Mouse (Mus musculus): Measurements from ENCODE around the gene Themis2.
A peak's percentile ranks its signal among the peaks of the same experiment; 100 is the strongest.

Themis2 gene

GRCm38 (mm10) chr4:132796196-132796886 lies at the start of gene Themis2:
TSS of gene Themis2 (minus strand) at chr4:132796387.
- no peak for DNase-seq (ENCODE audit: low spot score in 2 of 2)

- no peak for DNase-seq (ENCODE audit: low spot score in 2 of 2)
Measured at GRCm38 (mm10) chr4:132843705-132844071, 47.5 kb upstream of the Themis2 start.

GRCm38 (mm10) chr4:132842970-132843704 lies 47.0 kb upstream of the Themis2 start, which contains the start of gene Ppp1r8:
TSS of gene Ppp1r8 (minus strand) at chr4:132843169.
- peak; percentile 91 for DNase-seq (ENCODE audit: low spot score in 2 of 2)

- peak; percentile 27 to 29 for DNase-seq (ENCODE audit: low spot score in 2 of 2)
Measured at GRCm38 (mm10) chr4:132842281-132842906, 46.2 kb upstream of the Themis2 start.

- DNase-seq (ENCODE audit: low spot score in 2 of 2) = no peak
Measured at GRCm38 (mm10) chr4:132841493-132841892, 45.3 kb upstream of the Themis2 start.

GRCm38 (mm10) chr4:132823614-132824366 lies 27.6 kb upstream of the Themis2 start:
- peak; percentile 63 to 72 for DNase-seq (ENCODE audit: low spot score in 2 of 2)

GRCm38 (mm10) chr4:132818442-132818841 lies 22.3 kb upstream of the Themis2 start:
- no peak for DNase-seq (ENCODE audit: low spot score in 2 of 2)

GRCm38 (mm10) chr4:132816855-132817254 lies 20.7 kb upstream of the Themis2 start:
- DNase-seq (ENCODE audit: low spot score in 2 of 2) = no peak

GRCm38 (mm10) chr4:132816404-132816803 lies 20.2 kb upstream of the Themis2 start:
- no peak for DNase-seq (ENCODE audit: low spot score in 2 of 2)

GRCm38 (mm10) chr4:132809621-132810020 lies 13.4 kb upstream of the Themis2 start:
- peak; percentile 73 to 83 for DNase-seq (ENCODE audit: low spot score in 2 of 2)

GRCm38 (mm10) chr4:132807771-132808641 lies 11.8 kb upstream of the Themis2 start:
- no peak for DNase-seq (ENCODE audit: low spot score in 2 of 2)

- DNase-seq (ENCODE audit: low spot score in 2 of 2) = no peak
Measured at GRCm38 (mm10) chr4:132806620-132807191, 10.5 kb upstream of the Themis2 start.

GRCm38 (mm10) chr4:132805599-132806197 lies 9.5 kb upstream of the Themis2 start:
- no peak for DNase-seq (ENCODE audit: low spot score in 2 of 2)

- DNase-seq (ENCODE audit: low spot score in 2 of 2) = no peak
Measured at GRCm38 (mm10) chr4:132805146-132805545, 9.0 kb upstream of the Themis2 start.

- no peak for DNase-seq (ENCODE audit: low spot score in 2 of 2)
Measured at GRCm38 (mm10) chr4:132804331-132804730, 8.1 kb upstream of the Themis2 start.

- no peak for DNase-seq (ENCODE audit: low spot score in 2 of 2)
Measured at GRCm38 (mm10) chr4:132803876-132804275, 7.7 kb upstream of the Themis2 start.

GRCm38 (mm10) chr4:132803212-132803611 lies 7.0 kb upstream of the Themis2 start:
- no peak for DNase-seq (ENCODE audit: low spot score in 2 of 2)

- DNase-seq (ENCODE audit: low spot score in 2 of 2) = no peak
Measured at GRCm38 (mm10) chr4:132802171-132802637, 6.0 kb upstream of the Themis2 start.

GRCm38 (mm10) chr4:132801176-132802077 lies 5.2 kb upstream of the Themis2 start:
- no peak for DNase-seq (ENCODE audit: low spot score in 2 of 2)

Data from frontal cortex, postnatal 36 days (tissue).